Mouse (Mus musculus): ENCODE measurements around the gene Crtc2. TPM values are rescaled to one million over a fixed set of nuclear protein-coding genes. Genes with fewer than 3 reads are reported as not detected.

Crtc2 gene
- polyA plus RNA-seq (2017; shearing (Covaris generic)) = 101 TPM

GRCm38 (mm10) chr3:90253653-90254418 is at the start of gene Crtc2:
Gene Crtc2, plus strand, starts transcription at chr3:90254163.

GRCm38 (mm10) chr3:90213377-90213866 is 40.5 kb upstream of the Crtc2 start, which contains the start of the genes Rps27 and Rab13:
Gene Rps27, minus strand, starts transcription at chr3:90213651.
Gene Rab13, plus strand, starts transcription at chr3:90213695.

GRCm38 (mm10) chr3:90231507-90232333 is 22.2 kb upstream of the Crtc2 start, which contains the start of gene Jtb:
Gene Jtb, plus strand, starts transcription at chr3:90231597.

GRCm38 (mm10) chr3:90242984-90243775 is 10.8 kb upstream of the Crtc2 start, which contains the start of gene Creb3l4:
Gene Creb3l4, minus strand, starts transcription at chr3:90243512.

GRCm38 (mm10) chr3:90247960-90248745 is 5.8 kb upstream of the Crtc2 start, which contains the start of gene Slc39a1:
Gene Slc39a1, plus strand, starts transcription at chr3:90248172.

GRCm38 (mm10) chr3:90265034-90265931 is 11.3 kb downstream of the Crtc2 start, which contains the start of gene Dennd4b:
Gene Dennd4b, plus strand, starts transcription at chr3:90265185.

GRCm38 (mm10) chr3:90292345-90293275 is 38.6 kb downstream of the Crtc2 start, which contains the start of gene Gatad2b:
Gene Gatad2b, plus strand, starts transcription at chr3:90293178.

Other genes starting within 250 kb of the Crtc2 start
- gene 4933434E20Rik, start 202.5 kb upstream of the Crtc2 start, polyA plus RNA-seq (2017; shearing (Covaris generic)) = 163 TPM
- gene Ubap2l, start 201.5 kb upstream of the Crtc2 start, polyA plus RNA-seq (2017; shearing (Covaris generic)) = 273 TPM
- gene Tpm3, start 181.5 kb upstream of the Crtc2 start, polyA plus RNA-seq (2017; shearing (Covaris generic)) = 945 TPM
- 0.81 TPM for gene Nup210l, start 150.0 kb upstream of the Crtc2 start, polyA plus RNA-seq (2017; shearing (Covaris generic))
- gene Rps27, start 40.5 kb upstream of the Crtc2 start, polyA plus RNA-seq (2017; shearing (Covaris generic)) = 2,953 TPM
- not detected for gene Rab13, start 40.5 kb upstream of the Crtc2 start, polyA plus RNA-seq (2017; shearing (Covaris generic))
- gene Jtb, start 22.6 kb upstream of the Crtc2 start, polyA plus RNA-seq (2017; shearing (Covaris generic)) = 172 TPM
- not detected for gene Creb3l4, start 10.7 kb upstream of the Crtc2 start, polyA plus RNA-seq (2017; shearing (Covaris generic))
- gene Slc39a1, start 6.0 kb upstream of the Crtc2 start, polyA plus RNA-seq (2017; shearing (Covaris generic)) = 4.2 TPM
- 58.5 TPM for gene Dennd4b, start 11.0 kb downstream of the Crtc2 start, polyA plus RNA-seq (2017; shearing (Covaris generic))
- 12.7 TPM for gene Gatad2b, start 39.0 kb downstream of the Crtc2 start, polyA plus RNA-seq (2017; shearing (Covaris generic))
- gene Slc27a3, start 135.8 kb downstream of the Crtc2 start, polyA plus RNA-seq (2017; shearing (Covaris generic)) = 0.27 TPM
- gene Ints3, start 179.5 kb downstream of the Crtc2 start, polyA plus RNA-seq (2017; shearing (Covaris generic)) = 47.0 TPM
- gene Npr1, start 211.7 kb downstream of the Crtc2 start, polyA plus RNA-seq (2017; shearing (Covaris generic)) = not detected
- 104 TPM for gene Ilf2, start 222.0 kb downstream of the Crtc2 start, polyA plus RNA-seq (2017; shearing (Covaris generic))
- gene Snapin, start 236.9 kb downstream of the Crtc2 start, polyA plus RNA-seq (2017; shearing (Covaris generic)) = 93.0 TPM